Mouse (Mus musculus) CD4-positive, CD25-positive, alpha-beta regulatory T cell, adult 2 months (primary cell): ENCODE data around the gene Gm45062.
A peak's percentile ranks its signal among the peaks of the same experiment; 100 is the strongest.

Experiments used
- DNase-seq: peaks from one replicate; pipeline ENCODE4 v3.0.0-alpha.2; 2012; ENCODE audit warnings: low read depth, low spot score

Gm45062 gene

DNA sequence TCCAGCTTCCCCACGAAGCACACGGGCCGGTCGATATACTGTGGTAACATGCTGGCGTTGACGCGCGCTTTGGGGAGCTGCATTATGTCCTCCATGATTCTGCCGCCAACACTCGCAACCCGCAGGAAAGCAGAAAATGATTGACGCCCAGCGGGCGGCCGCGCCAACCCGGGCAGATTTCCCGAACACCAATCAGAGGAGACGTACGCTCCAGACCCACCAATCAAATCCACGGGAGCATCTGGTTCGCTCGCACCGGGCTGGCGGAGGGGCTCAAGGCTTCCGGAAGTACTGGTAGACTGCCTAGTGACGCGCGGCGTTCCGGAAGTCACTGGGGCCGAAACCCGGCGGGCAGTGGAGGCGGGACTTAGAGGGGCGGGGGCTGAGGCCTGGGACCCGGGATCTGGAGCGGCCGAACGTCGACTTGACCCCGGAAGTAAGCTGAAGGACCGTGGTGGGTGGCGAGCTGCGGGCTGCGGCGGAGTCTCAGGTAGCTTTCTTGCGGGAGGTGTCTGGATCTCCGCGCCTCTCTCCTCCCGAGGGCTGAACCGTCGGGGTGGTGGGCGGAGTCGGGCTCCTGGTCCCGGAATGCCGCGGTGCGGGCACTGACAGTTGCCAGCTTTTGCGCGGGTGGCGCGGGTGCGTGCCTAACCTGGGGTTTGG is at the start of gene Gm45062, which contains the start of the genes Rpa3 and Umad1:
Gm45062 (plus strand) TSS at position 447 of the 663 bp plus-strand sequence.
Rpa3 (minus strand) TSS at position 170 of the 663 bp plus-strand sequence.
Umad1 (plus strand) TSS at position 285 of the 663 bp plus-strand sequence.
- DNase-seq = peak; percentile 98

DNA sequence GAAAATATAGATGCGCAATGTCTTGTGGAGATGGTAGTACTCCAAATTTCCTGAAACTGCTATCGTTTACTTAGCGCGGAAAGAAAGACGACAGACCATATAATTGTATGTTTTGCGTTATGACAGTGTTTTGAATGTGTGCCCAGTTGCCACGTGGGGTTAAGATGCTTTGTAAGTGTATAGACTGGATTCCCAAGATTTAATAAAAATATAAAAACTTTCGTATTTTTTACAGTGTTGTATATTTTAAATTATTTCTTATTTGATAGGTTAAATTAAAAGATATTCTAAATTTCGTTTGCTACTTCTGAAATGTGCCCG is 49.4 kb upstream of the Gm45062 start:
- no peak for DNase-seq

DNA sequence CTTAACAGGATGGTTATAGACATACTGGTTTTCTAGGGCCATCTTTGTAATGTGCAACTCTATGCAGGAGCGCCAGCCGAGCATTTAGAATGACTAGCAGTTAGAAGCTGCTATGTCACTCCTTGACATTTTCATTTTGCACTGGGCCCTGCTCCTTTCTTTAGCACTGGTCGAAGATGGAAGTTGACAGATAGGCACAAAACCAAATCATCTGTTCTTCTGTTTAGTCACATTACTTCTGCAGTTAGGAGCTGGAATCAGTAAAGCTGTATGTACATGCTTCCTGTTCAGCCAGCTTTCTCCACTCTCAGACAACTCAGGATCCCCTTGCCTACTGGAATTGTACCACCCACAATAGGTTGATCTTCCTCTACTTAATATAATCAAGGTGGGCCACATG is 48.6 kb upstream of the Gm45062 start:
- no peak for DNase-seq

DNA sequence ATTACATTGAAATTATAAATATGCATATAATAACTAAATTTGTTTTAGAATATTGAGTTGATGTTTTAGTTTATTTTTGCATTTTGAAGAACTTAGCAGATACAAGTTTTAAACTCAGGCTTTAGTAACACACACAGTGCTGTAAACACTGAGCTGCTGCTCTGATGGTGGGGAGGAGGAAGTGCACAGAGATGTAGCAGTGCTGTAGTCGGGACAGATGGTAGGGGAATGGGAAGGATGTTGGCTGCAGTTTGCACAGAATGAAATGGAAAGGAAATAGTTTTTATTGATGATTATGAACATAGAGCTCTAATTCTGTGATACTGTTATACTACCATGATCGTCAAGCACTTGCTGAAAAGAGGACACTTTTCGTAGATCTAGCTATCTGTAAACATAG is 32.2 kb upstream of the Gm45062 start:
- DNase-seq = no peak

DNA sequence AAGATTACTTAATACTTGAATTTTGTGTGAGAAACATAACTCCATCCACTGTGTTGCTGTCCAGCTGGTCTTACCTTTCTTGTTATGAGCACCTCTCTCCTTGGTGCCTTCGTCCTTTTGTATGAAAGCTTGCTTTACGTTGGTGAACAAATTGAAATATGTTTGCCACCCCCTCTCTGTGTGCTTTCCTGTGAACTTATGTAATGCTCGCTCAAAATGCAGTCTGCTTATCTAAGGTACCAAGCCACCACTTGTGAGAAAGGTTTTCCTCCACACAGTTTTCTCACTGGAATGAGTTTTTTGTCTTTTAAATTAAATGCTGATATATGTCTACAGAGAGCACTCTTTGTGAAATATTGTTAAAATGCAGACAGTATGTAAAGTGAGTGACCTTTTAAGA is 30.7 kb upstream of the Gm45062 start:
- DNase-seq = no peak

DNA sequence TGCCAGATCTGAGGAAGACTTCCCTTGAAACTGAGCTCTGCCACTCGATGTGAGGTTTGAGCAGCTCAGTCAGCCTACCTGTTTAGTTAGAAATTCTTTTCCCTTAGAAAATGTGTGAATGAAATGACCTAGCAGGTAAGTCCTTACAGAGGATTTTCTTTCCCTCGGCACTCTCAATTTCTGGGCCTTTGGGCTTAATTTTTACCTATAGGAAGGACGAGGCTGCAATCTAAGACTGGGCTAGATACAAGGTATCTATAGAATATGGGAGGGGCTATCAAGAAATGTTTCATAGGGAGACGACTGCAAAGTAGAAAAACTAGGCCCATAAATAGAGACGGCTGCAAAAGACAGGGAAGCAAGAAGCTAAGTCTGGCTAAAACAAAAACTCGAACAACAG is 934 bp upstream of the Gm45062 start:
- DNase-seq = no peak

DNA sequence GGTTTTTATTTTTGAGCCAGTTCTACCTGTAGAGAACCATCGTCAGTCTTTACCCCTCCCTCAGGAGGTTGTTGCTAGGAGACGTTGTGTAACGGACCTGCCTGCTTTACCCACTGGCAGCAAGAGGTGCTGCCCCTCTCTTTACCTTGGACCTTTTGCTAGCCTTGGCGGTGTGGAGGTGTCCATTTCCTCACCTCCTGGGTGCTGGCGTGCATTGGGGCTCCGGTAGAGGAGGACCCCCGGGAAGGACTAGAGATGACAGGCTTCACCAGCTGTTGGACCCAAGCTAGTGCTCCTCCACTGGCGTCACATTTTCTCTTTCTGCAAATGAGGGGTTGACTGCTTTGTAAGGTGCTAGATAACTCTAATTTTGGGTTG is 406 bp downstream of the Gm45062 start:
- DNase-seq = no peak

DNA sequence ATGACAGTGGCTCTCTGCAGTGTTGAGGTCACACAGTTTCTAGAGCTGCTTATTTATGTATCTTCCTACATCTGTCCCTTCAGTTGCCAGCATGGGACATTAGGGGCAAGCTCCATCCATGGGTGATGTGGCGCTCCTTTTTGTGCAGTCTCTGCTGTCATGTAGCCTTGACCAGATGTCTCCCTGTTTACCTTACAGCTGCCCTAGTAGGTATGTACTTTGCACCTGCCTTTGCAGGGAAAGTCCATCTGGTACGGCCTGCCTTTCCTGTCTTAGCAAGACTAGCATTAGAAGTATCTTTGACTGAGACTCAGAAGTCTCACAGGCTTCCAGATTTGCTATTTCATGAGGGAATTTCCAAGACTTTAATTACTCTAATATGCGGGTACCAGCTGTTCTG is 11.8 kb downstream of the Gm45062 start:
- DNase-seq = no peak

DNA sequence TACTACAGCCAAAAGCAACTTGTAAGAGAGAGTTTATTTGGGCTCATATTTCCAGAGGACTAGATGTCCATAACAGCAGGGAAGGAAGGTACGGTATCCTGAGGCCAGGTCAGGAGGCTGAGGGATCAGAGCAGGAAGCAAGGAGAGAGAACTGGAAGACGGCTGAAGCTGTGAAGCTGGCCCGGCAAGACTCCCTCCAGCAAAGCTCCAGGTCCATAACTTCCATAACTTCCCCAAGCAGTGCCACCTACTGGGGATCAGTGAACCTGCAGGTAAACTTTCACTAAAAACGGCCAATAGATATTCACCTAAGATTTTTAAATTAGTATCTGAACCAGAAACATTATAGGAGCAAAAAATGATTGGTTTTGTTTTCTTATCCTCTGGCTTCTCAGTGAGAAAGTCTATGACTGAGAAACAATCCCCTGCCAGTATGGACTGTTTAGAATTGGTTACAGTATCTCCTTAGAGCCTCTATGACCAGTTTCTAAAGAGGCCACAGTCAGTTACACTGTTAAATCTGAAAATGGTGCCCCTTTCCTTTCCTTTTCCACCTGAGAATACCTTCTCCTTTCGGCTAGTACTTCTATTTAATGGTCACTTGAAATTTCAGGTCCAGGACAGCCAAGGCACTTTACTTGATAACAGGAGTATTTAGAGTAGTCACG is 15.3 kb downstream of the Gm45062 start:
- peak; percentile 76 for DNase-seq

DNA sequence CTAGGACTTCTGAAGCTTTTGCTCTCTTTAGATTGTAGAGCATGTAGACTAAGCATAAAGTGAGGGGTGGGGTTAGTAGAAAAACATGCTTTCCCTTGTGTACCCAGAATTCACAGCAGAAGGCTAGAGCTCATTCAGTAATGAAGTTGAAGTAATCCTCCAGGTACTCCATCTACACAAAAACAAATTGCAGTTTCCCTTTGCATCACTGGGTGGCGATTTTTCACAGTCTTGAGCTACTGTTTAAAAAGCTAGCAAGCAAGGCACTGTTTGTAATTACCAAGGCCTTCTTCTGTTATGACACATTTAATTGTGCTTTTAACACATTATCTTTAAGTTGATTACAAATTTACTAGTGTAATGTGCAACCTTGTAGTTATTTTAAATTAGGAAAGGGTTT is 15.8 kb downstream of the Gm45062 start:
- peak; percentile 82 for DNase-seq

DNA sequence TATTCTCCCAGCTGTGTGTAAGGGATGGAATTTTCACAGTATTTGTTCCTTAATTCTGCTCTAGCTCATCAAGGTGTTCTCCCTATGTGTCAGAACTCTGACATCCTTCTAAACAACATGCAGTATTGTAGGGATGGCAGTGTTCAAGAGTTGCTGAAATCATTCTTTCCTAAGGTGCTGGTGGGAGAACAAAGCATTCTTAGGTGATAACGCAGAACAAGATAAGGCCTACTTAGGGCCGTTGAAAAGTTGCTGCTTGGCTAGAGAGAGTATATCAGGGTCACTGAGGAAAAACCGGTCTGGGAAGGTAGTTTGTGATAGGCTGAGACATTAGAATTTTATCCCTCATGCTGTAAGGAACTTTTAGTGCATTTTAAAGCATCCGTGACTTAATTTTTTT is 17.2 kb downstream of the Gm45062 start:
- no peak for DNase-seq

DNA sequence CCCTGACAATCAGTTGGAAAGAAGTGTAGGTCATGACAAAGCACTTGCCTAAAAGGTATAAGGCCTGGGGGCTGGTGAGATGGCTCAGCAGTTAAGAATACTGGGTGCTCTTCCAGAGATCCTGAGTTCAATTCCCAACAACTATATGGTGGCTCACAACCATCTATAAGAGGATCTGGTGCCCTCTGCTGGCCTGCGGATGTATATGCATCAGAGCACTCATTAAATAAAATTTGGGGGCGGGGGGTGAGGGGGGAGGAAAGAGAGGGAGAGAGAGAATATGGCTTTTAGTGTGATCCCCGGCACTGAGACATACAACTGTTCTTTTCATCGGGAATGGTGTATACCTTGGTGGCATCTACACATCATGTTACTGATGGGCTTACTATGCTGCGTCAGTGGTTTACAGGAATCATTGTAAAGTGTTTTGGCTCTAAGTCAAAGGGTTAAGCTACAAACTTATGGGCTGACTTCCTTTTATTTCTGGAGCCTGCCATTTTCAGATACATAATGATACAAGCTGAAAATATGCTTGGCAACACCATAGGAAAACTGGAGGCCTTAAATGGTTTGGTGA is 19.3 kb downstream of the Gm45062 start:
- peak; percentile 82 for DNase-seq

DNA sequence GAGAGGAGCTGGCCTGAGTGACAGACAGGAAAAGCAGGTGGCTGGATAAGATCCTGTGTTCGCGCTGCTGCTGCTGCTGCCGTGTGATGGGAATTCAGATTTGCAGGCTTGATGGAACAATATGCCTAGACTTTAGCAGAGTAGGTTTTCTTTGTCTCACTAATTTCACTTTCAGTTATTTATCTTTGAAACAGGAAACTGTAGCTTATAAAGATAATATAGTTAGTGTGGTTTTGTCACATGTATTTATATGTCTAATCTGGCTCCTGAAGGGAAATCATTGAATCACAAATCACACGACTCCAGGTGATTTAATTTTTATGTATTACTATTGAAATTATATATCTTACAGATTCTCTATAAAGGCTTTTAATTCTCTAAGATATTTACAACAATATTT is 24.0 kb downstream of the Gm45062 start:
- DNase-seq = peak; percentile 7

DNA sequence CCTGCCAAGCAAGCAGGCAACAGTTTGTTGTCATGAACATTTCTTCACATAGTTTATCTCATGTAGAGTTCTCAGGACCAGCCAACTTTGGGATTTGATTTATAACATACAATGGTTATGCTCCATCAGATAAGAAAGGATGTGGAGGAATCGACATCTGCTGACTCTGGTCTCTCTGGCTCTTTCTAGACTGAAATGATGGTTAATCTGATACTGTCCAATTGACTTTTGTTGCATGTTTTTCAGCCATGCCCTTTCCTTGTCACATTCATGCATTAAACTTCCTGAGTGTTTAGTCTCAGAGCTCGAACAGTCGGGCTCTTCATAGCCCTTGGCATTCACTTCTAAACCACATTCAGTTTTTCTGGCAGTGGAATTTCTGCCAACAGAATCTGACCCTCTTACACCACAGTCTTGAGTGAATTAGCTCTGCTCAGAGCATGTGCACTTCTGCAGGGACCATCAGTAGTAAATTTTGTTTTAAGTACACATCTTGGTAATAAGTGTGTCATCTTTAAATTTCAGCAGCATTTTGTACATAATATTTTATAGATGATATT is 26.2 kb downstream of the Gm45062 start:
- DNase-seq = no peak

DNA sequence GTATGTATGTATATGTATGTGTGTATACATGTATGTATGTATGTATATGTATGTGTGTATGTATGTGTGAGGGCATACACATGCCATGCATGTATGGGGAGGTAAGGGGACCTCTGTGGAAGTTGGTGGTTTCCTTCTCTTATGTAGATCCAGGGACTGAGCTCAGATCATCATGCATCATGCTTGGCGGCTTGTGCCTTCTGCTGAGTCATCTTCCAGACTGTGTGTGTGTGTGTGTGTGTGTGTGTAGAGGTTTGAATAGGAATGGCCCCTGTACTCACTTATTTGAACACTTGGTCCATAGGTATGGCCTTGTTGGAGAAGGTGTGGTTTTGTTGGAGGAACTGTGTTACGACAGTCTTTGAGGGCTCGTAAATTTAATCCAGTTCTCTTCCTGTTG is 26.9 kb downstream of the Gm45062 start:
- no peak for DNase-seq

DNA sequence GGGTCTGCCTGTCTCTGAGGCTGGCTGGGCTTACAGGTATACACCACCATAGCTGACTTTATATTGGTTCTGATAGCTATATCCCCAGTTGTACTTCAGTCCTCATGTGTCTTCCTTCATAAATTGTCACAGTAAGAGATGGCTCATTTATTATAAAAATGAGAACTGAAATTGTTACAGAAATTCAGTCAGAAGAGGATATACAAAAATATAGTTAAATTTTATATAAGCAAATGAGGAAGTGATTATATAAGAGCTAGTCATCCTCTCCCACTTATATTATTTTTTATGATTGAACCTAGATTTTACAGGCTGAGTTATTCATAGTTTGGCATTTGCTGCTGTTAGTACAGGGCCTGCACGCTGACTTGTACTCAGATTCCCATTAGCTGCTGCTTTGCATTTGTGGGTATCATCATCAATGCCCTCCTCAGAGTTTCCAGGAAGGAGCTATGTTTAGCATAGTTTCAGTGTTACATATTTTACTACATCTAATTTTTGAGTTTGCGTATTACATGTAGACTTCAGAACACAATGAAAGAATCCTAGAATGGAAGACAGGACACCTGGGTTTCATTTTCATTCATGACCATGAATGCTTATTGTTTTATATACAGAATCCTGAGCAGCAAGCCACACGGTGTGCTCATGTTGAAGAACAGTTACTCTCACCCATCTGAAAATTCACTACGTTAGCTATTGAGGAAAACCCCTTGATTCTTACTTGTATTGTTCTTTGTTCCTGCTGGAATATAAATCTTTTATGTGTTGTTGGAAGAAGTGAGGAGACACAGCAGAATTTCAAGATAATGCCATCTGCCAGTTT is 29.7 kb downstream of the Gm45062 start:
- no peak for DNase-seq

DNA sequence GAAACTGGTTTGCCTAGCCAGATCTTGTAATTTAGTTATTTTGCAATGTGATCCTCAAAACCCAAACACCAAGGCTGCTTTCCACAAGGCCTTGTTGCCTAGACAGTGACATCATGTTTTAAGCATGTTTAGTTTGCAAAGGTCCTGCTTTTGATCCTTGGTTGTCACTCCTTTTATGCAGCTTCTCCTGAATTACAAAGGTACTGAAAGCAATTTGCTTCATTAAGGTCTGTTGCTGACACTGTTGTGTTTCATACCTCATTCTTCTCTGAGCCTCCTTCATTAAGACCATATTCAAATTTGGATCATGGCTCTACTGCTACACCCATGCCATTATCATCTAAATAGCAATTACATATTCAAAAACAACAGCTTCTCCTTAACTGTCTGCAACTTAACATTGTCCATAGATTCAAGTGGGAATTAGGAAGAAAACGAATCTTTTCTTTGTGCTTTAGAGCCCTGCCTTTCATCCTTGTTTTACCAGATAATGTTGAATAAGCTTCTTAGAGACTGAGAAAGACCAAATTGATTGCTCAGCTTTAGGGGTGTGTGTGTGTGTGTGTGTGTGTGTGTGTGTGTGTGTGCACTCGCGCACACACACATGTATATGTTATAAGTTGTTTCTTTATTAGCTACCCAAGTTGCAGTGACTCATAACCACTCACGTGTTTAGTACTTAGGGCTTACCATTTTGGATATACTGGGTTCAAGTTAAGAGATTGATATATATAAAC is 35.0 kb downstream of the Gm45062 start:
- no peak for DNase-seq

DNA sequence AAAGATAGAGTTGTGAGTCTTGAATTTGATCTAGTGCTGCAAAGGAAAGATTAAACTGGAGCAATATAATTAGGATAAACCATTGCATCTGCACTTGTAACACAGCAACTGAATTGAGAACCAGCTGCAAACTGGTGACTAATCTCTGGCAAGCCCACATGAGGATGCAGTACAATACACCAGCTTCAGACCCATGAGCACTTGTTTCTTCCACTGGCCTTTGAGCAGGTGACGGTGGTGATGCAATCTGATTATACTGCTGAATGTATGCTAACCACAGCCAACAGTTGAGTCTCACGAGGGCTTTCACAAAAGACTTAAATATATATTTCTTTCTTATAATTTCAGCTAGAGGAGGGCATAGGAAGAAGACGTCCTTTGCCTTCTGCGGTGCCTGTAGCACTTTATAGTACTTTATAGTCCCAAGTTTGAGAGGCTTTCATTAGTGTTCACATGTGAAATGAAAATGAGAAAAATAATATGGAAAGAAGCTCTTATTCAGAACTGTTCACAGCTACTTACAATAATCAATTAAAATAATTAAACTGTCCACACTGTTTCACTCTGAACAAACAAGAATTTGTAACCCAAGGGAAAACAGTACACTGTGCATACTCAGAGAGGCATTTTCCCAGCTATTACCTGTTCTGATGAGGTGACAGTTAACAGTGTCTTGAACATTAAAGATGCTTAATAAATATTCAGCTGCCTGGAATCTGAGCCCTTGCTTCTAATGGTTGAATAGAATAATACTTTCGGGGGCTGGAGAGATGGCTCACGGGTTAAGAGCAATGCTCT is 40.0 kb downstream of the Gm45062 start:
- peak; percentile 31 for DNase-seq

DNA sequence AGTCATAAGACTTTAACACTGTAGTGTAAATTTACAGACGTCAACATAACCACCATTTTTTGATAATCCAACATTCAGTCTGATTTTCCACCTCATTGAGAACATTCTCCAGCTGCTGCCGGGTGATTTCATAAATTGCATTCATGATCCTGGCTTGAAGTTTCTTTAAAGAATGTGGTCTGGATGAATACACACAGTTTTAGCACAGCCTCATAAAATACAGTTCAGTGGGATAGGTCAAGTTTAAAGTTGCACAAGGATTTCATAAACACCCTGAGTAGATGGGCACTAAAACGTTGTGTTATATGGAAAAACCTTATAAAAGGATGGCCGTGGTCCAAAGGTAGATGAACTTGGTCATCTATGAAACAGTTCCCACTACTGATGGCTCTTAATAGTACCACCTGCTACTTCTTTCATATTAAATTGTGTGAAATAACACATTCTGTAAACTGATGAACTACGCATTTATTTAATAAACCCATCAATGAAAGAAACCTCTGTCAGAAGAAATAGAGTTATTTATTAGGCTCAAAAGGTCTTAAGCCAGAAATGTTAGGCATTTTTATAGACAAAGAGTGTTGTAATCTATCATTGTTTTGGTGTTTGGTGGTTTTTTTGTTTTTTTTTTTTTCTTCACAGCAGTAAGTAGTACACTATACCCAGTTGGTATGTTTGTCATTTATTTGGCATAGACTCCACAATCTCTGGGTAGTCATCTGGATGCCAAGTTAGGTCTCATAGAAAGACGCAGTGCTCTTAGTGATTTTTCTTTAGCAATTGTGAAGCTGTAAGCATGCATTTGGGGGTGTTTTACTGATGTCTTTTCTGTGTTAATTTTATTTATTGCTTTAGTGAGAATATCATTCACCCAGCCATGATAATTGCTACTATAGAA is 48.9 kb downstream of the Gm45062 start:
- DNase-seq = no peak
